In genomic region chrX:103617405-103618095, GRCm38 (mm10) we compare ENCODE assay signal across 10 mouse cellular contexts. TPM values are rescaled to one million over a fixed set of nuclear protein-coding genes. Genes with fewer than 3 reads are reported as not detected.
DNase-seq lines count a peak whose midpoint lies in the region; ATAC-seq and TF ChIP-seq lines count a peak whose summit lies in the region.
"Had no signal": no experiment of that assay in that cellular context is flagged by ENCODE, and none has a peak within 500 bp of the region (broad histone marks: within the 10 kb centered on the region; RNA-seq: fewer than 3 reads in every experiment).

No protein-coding gene starts in this region.

- no peaks in the 10 kb centered on the region for H3K4me1 ChIP-seq in lung, embryonic 14.5 days (ENCODE audit: insufficient read depth)
- no peaks in the 10 kb centered on the region; the same call in 1 of the 2 replicates for H3K4me1 ChIP-seq in embryonic facial prominence, embryonic 15.5 days
- H3K4me1 ChIP-seq in limb, embryonic 10.5 days, result peaks cover 18% of the 10 kb centered on the region; the same call in 1 of the 2 replicates
- H3K4me1 ChIP-seq in neural tube, embryonic 15.5 days, result peaks cover 12% of the 10 kb centered on the region

- H3K27ac ChIP-seq in lung, embryonic 14.5 days (ENCODE audit: low read depth), result peak overlapping the region; percentile 96
- peak overlapping the region; percentile 96 for H3K27ac ChIP-seq in embryonic facial prominence, embryonic 15.5 days (replicated peaks)
- peak overlapping the region; percentile 92 for H3K27ac ChIP-seq in limb, embryonic 10.5 days
- peak overlapping the region; percentile 89 for H3K27ac ChIP-seq in neural tube, embryonic 15.5 days (replicated peaks)

- peak overlapping the region; percentile 50 for H3K9ac ChIP-seq in lung, embryonic 14.5 days
- 0 out of 2 replicates have a peak overlapping the region, but pooled peaks have one; percentile 23 for H3K9ac ChIP-seq in embryonic facial prominence, embryonic 15.5 days
- peak overlapping the region; percentile 26; the same call in 1 of the 2 replicates for H3K9ac ChIP-seq in neural tube, embryonic 15.5 days (replicated peaks)

- H3K4me2 ChIP-seq in lung, embryonic 14.5 days, result peak overlapping the region; percentile 65
- H3K4me2 ChIP-seq in embryonic facial prominence, embryonic 15.5 days (replicated peaks), result peak overlapping the region; percentile 55
- peak overlapping the region; percentile 60 for H3K4me2 ChIP-seq in neural tube, embryonic 15.5 days

- H3K9me3 ChIP-seq in lung, embryonic 14.5 days (ENCODE audit: low read depth, low read length), result no peaks in the 10 kb centered on the region
- H3K9me3 ChIP-seq in embryonic facial prominence, embryonic 15.5 days (replicated peaks), result no peaks in the 10 kb centered on the region
- H3K9me3 ChIP-seq in limb, embryonic 10.5 days (replicated peaks), result no peaks in the 10 kb centered on the region
- no peaks in the 10 kb centered on the region for H3K9me3 ChIP-seq in neural tube, embryonic 15.5 days (replicated peaks)

- no peak for TF ChIP-seq CTCF in lung, embryonic 14.5 days (IDR thresholded peaks at IDR 0.05; ENCODE audit: low read depth)

- peak overlapping the region; percentile 50 for H3K4me3 ChIP-seq in lung, embryonic 14.5 days (ENCODE audit: low read depth, low read length)
- peak overlapping the region; percentile 50 for H3K4me3 ChIP-seq in embryonic facial prominence, embryonic 15.5 days (replicated peaks)
- H3K4me3 ChIP-seq in limb, embryonic 10.5 days, result peak overlapping the region; percentile 55
- peak overlapping the region; percentile 44 for H3K4me3 ChIP-seq in neural tube, embryonic 15.5 days (replicated peaks)

- DNase-seq in lung, embryonic 14.5 days, result no peak
- no peak for DNase-seq in lung, postnatal 14 days
- DNase-seq in limb, embryonic 10.5 days (ENCODE audit: low spot score), result no peak
- DNase-seq in adrenal gland, postnatal 4 days (ENCODE audit: low spot score in 2 of 2), result no peak

- no peak for ATAC-seq in lung, embryonic 14.5 days (ENCODE audit: insufficient read depth)
- ATAC-seq in embryonic facial prominence, embryonic 15.5 days (ENCODE audit: insufficient number of reproducible peaks, low FRiP score, low TSS enrichment, low read depth), result no peak
- no peak for ATAC-seq in neural tube, embryonic 15.5 days (ENCODE audit: low FRiP score)
- ATAC-seq in megakaryocyte-erythroid progenitor cell, adult 5-6 weeks (replicated peaks; ENCODE audit: low FRiP score, low TSS enrichment, poor library complexity, severe bottlenecking), result no peak
- no peak for ATAC-seq in monocyte, adult 5-6 weeks (replicated peaks; ENCODE audit: insufficient number of reproducible peaks, low FRiP score, low TSS enrichment, poor library complexity, severe bottlenecking)

- peaks cover 21% of the 10 kb centered on the region for H3K36me3 ChIP-seq in lung, embryonic 14.5 days (ENCODE audit: insufficient read depth)
- 0 out of 2 replicates have a peak, but pooled peaks cover 3% of the 10 kb centered on the region for H3K36me3 ChIP-seq in embryonic facial prominence, embryonic 15.5 days
- H3K36me3 ChIP-seq in limb, embryonic 10.5 days, result peaks cover 21% of the 10 kb centered on the region
- H3K36me3 ChIP-seq in neural tube, embryonic 15.5 days, result no peaks in the 10 kb centered on the region

- 21% methylated on average over 8 of the region's 8 CpGs for WGBS in lung, embryonic 14.5 days
- WGBS in embryonic facial prominence, embryonic 15.5 days, result 18% methylated on average over 8 of the region's 8 CpGs
- 30% methylated on average over 8 of the region's 8 CpGs for WGBS in limb, embryonic 10.5 days
- WGBS in neural tube, embryonic 15.5 days, result 17% methylated on average over 8 of the region's 8 CpGs

- H3K27me3 ChIP-seq in lung, embryonic 14.5 days (ENCODE audit: insufficient read depth, low read length), result no peaks in the 10 kb centered on the region
- no peaks in the 10 kb centered on the region for H3K27me3 ChIP-seq in embryonic facial prominence, embryonic 15.5 days
- H3K27me3 ChIP-seq in limb, embryonic 10.5 days (ENCODE audit: low read depth, poor library complexity, severe bottlenecking), result no peaks in the 10 kb centered on the region
- no peaks in the 10 kb centered on the region for H3K27me3 ChIP-seq in neural tube, embryonic 15.5 days (replicated peaks)

RNA-seq across cellular contexts. Expression of gene Zcchc13, which starts 12.8 kb away (rescaled TPM):
- not detected in 2 replicates for polyA plus RNA-seq in lung, embryonic 14.5 days (2014; fragmentation: Nextera tagmentation; extraction: Ambion mirVana)
- not detected in 2 replicates for polyA plus RNA-seq in embryonic facial prominence, embryonic 15.5 days (2015; fragmentation: Nextera tagmentation; extraction: Ambion mirVana)
- polyA plus RNA-seq in limb, embryonic 10.5 days (2016; fragmentation: Nextera tagmentation; extraction: Ambion mirVana), result not detected in 2 replicates
- not detected in 2 replicates for polyA plus RNA-seq in neural tube, embryonic 15.5 days (2015; fragmentation: Nextera tagmentation; extraction: Ambion mirVana)
- total RNA-seq in megakaryocyte-erythroid progenitor cell, adult 5-6 weeks (2014; fragmentation: Nextera tagmentation), result not detected in 2 replicates
- not detected in 2 replicates for total RNA-seq in megakaryocyte-erythroid progenitor cell, adult 5-6 weeks (2017)
- total RNA-seq in monocyte, adult 5-6 weeks (2017), result 1.2 TPM in 1 of 3 replicates, not detected in the others
- total RNA-seq in adrenal gland, postnatal 4 days (2021), result not detected
- total RNA-seq: adrenal gland, postnatal 10 days had no signal
- polyA plus RNA-seq: large intestine, adult 2 months had no signal
